Mouse (Mus musculus): ENCODE data around the gene Kdm8. TPM values are rescaled to one million over a fixed set of nuclear protein-coding genes. Genes with fewer than 3 reads are reported as not detected.

The Kdm8 gene
- polyA plus RNA-seq, 1 experiment from 2014 or later: 8.4 TPM

DNA sequence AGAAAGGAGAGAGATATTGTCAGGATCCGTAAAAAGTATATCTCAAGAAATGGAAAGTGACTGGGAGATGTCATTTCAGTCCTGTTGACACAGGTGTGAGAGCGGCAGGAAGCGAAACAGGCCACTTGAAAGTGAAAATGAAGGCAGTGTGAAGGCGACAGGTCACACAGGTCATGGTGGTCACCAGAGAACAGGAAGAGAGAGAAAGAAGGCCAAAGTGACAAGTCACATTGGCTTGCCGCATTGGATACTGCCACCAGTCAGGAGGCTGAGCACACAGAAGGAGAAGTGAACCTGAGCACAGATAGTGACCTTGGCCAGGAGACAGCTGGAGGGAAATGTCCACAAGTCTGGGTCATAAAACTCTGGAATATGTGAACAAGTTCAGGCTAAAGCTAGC, 67.0 kb downstream of the Kdm8 start:
- H3K36me3 ChIP-seq (ENCODE audit: poor library complexity, severe bottlenecking): no peaks in the 10 kb centered on the region
- ATAC-seq: no peak
- H3K9me3 ChIP-seq (replicated peaks): no peaks in the 10 kb centered on the region
- no peak overlapping the region for H3K4me2 ChIP-seq
- H3K27ac ChIP-seq: no peak overlapping the region
- no peaks in the 10 kb centered on the region for H3K4me1 ChIP-seq
- no peak overlapping the region for H3K9ac ChIP-seq
- H3K4me3 ChIP-seq: no peak overlapping the region
- WGBS: 90% methylated on average over 5 of the region's 5 CpGs
- H3K27me3 ChIP-seq: no peaks in the 10 kb centered on the region

DNA sequence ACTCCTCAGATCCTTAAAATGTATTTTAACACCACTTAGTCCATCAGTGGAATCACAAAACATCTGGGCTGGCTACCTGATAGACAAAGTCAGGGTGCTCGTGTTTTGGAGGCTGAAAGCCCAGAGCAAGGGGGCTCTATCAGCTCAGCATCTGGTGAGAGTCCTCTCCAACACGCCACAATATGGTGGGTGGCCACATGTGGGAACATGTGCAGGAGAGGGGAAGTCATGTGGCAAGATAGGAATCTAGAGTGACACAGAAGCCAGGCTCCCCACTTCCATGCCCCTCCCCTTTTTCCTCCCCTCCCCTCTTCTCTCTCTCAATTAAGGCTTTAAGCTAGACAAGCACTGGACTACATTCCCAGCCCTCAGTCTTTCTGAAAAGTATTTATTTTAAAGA, 67.4 kb downstream of the Kdm8 start:
- 82% methylated on average over 2 of the region's 2 CpGs for WGBS
- H3K27ac ChIP-seq: no peak overlapping the region
- no peaks in the 10 kb centered on the region for H3K27me3 ChIP-seq
- no peak overlapping the region for H3K4me3 ChIP-seq
- H3K4me2 ChIP-seq: no peak overlapping the region
- no peaks in the 10 kb centered on the region for H3K4me1 ChIP-seq
- H3K36me3 ChIP-seq (ENCODE audit: poor library complexity, severe bottlenecking): no peaks in the 10 kb centered on the region
- no peaks in the 10 kb centered on the region for H3K9me3 ChIP-seq (replicated peaks)
- no peak for ATAC-seq
- H3K9ac ChIP-seq: no peak overlapping the region

Other genes with a start within 250 kb of the Kdm8 start
- gene Nsmce1, start 46.9 kb downstream of the Kdm8 start, polyA plus RNA-seq (2015; fragmentation: Nextera tagmentation; extraction: Ambion mirVana): 137 TPM in 2 replicates
- 1.8 and 2.0 TPM in 2 replicates for gene Il4ra, start 107.4 kb downstream of the Kdm8 start, polyA plus RNA-seq (2015; fragmentation: Nextera tagmentation; extraction: Ambion mirVana)
- 0.24 and 0.26 TPM in 2 replicates for gene Il21r, start 158.8 kb downstream of the Kdm8 start, polyA plus RNA-seq (2015; fragmentation: Nextera tagmentation; extraction: Ambion mirVana)

All from forebrain, embryonic 13.5 days (tissue).